Mouse (Mus musculus): ENCODE measurements around the gene Ephb3.

Ephb3 gene

GRCm38 (mm10) chr16:21256514-21257305, 52.2 kb downstream of the Ephb3 start:
- TF ChIP-seq GATA4 (IDR thresholded peaks at IDR 0.05; ENCODE audit: insufficient replicate concordance, low read length): no peak

- no peak for TF ChIP-seq GATA4 (IDR thresholded peaks at IDR 0.05; ENCODE audit: insufficient replicate concordance, low read length)
Measured at GRCm38 (mm10) chr16:21265417-21265816, 60.9 kb downstream of the Ephb3 start.

- no peak for TF ChIP-seq GATA4 (IDR thresholded peaks at IDR 0.05; ENCODE audit: insufficient replicate concordance, low read length)
Measured at GRCm38 (mm10) chr16:21269775-21270174, 65.2 kb downstream of the Ephb3 start.

DNA sequence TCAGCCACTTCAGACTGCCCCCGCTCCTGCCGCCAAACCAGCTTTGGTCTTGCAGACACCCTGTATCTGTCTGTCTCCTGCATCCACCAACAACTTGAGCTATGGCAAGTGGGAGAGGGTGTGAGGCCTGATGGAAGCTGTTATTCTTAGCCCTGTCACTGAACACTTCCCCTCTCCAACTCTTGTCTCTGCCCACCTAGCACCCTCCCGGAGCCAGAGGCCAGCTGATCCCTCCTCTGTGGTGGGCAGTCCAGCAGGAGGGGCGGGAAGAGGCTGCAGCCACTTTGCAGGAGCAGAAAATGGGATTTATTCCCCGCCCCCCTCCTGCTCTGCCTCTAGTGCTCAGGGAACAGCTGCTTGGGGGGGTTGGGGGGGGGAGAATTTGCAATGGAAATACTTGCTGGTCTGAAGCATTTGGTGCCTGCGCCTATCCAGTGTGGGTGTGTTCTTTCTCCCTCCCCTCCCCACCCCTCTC, 67.3 kb downstream of the Ephb3 start:
- TF ChIP-seq GATA4 (IDR thresholded peaks at IDR 0.05; ENCODE audit: insufficient replicate concordance, low read length): no peak

DNA sequence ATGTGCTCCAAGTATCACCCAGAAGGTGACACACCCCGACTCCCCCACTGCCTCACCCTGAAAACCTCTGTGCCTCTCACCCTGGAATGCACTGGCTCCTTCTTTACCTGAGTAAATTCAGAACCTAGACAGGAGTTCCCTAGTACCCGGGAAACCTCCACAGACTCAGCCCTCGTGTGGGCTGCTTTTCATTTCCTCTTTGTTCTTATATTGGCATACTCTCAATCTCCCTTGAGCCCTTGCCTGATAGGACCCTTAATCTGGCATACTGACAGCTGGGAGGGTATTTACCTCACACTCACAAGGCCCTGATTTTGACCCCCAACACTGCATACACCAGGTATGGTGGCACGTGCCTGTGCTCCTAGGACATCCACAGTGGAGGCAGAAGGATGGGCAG, 68.2 kb downstream of the Ephb3 start:
- no peak for TF ChIP-seq GATA4 (IDR thresholded peaks at IDR 0.05; ENCODE audit: insufficient replicate concordance, low read length)
